Mouse (Mus musculus) stomach, postnatal 0 days (tissue): ENCODE measurements around the gene Cpne2.

ENCODE experiments used
- CTCF ChIP-seq: IDR thresholded peaks from 2 replicates; pipeline ENCODE4 v1.5.1; 2016; ENCODE audit warnings: antibody characterized with exemption, low read depth, mild to moderate bottlenecking, moderate library complexity
- EP300 ChIP-seq: optimal IDR thresholded peaks from 2 replicates; pipeline ENCODE3; 2016; ENCODE audit warnings: antibody characterized with exemption

GRCm38 (mm10) chr8:94571896-94572295 is 39.1 kb downstream of the Cpne2 start:
- TF ChIP-seq CTCF = no peak
- TF ChIP-seq EP300 = no peak
